Mouse (Mus musculus): Measurements from ENCODE around the gene Btbd16.

The Btbd16 gene

GRCm38 (mm10) chr7:130768151-130768550 lies 5.7 kb upstream of the Btbd16 start:
- in situ Hi-C loops (cut with MseI, MboI): no loop called here

- in situ Hi-C loops (cut with MseI, MboI): loop anchor here in 1 of 2 experiments (10.0 kb wide), 1 partner anchor 144 kb away; no protein-coding TSS in a partner anchor
These were observed 3.2 kb upstream of the Btbd16 start for GRCm38 (mm10) chr7:130770707-130771106.

- in situ Hi-C loops (cut with MseI, MboI): loop anchor here in 1 of 2 experiments (10.0 kb wide), 1 partner anchor 142 kb away; no protein-coding TSS in a partner anchor
These were observed 568 bp upstream of the Btbd16 start for GRCm38 (mm10) chr7:130773171-130773830.

GRCm38 (mm10) chr7:130780866-130781419 lies 7.1 kb downstream of the Btbd16 start:
- in situ Hi-C loops (cut with MseI, MboI): no loop called here

- in situ Hi-C loops (cut with MseI, MboI): no loop called here
These were observed 8.7 kb downstream of the Btbd16 start for GRCm38 (mm10) chr7:130782501-130783050.

GRCm38 (mm10) chr7:130785923-130786575 lies 12.2 kb downstream of the Btbd16 start:
- in situ Hi-C loops (cut with MseI, MboI): no loop called here

- in situ Hi-C loops (cut with MseI, MboI): no loop called here
These were observed 12.8 kb downstream of the Btbd16 start for GRCm38 (mm10) chr7:130786708-130787107.

GRCm38 (mm10) chr7:130787537-130787936 lies 13.7 kb downstream of the Btbd16 start:
- in situ Hi-C loops (cut with MseI, MboI): no loop called here

- in situ Hi-C loops (cut with MseI, MboI): no loop called here
These were observed 15.1 kb downstream of the Btbd16 start for GRCm38 (mm10) chr7:130788950-130789349.

GRCm38 (mm10) chr7:130789456-130789855 lies 15.6 kb downstream of the Btbd16 start:
- in situ Hi-C loops (cut with MseI, MboI): no loop called here

- in situ Hi-C loops (cut with MseI, MboI): no loop called here
These were observed 19.8 kb downstream of the Btbd16 start for GRCm38 (mm10) chr7:130793671-130794070.

GRCm38 (mm10) chr7:130796786-130797185 lies 22.9 kb downstream of the Btbd16 start:
- in situ Hi-C loops (cut with MseI, MboI): no loop called here

GRCm38 (mm10) chr7:130797524-130797923 lies 23.7 kb downstream of the Btbd16 start:
- in situ Hi-C loops (cut with MseI, MboI): no loop called here

GRCm38 (mm10) chr7:130799418-130799817 lies 25.5 kb downstream of the Btbd16 start:
- in situ Hi-C loops (cut with MseI, MboI): no loop called here

GRCm38 (mm10) chr7:130800681-130801080 lies 26.8 kb downstream of the Btbd16 start:
- in situ Hi-C loops (cut with MseI, MboI): no loop called here

GRCm38 (mm10) chr7:130801811-130802210 lies 27.9 kb downstream of the Btbd16 start:
- in situ Hi-C loops (cut with MseI, MboI): no loop called here

- in situ Hi-C loops (cut with MseI, MboI): no loop called here
These were observed 29.5 kb downstream of the Btbd16 start for GRCm38 (mm10) chr7:130803251-130803825.

- in situ Hi-C loops (cut with MseI, MboI): no loop called here
These were observed 31.1 kb downstream of the Btbd16 start for GRCm38 (mm10) chr7:130804991-130805390.

GRCm38 (mm10) chr7:130807749-130808148 lies 33.9 kb downstream of the Btbd16 start:
- in situ Hi-C loops (cut with MseI, MboI): no loop called here

- in situ Hi-C loops (cut with MseI, MboI): no loop called here
These were observed 34.8 kb downstream of the Btbd16 start for GRCm38 (mm10) chr7:130808694-130809093.

- in situ Hi-C loops (cut with MseI, MboI): no loop called here
These were observed 36.4 kb downstream of the Btbd16 start for GRCm38 (mm10) chr7:130810238-130810637.

- in situ Hi-C loops (cut with MseI, MboI): no loop called here
These were observed 38.5 kb downstream of the Btbd16 start for GRCm38 (mm10) chr7:130812407-130812806.

Measured in mouse trophoblast stem cell (cell line).